Mouse (Mus musculus) MEL-GATA-1-ER (cell line): Measurements from ENCODE around the gene Rsad2.
A peak's percentile ranks its signal among the peaks of the same experiment; 100 is the strongest.
"Not testable (repeated sequence)": the region's sequence is repeated elsewhere in the genome, so short reads cannot be mapped to it uniquely, and the experiment has no call there.

Experiments
- DNase-seq: peaks from one replicate; pipeline ENCODE4 v3.0.0-alpha.2; 2012; ENCODE audit warnings: low read depth; ENCODE audit errors: extremely low read depth

Rsad2 gene

DNA sequence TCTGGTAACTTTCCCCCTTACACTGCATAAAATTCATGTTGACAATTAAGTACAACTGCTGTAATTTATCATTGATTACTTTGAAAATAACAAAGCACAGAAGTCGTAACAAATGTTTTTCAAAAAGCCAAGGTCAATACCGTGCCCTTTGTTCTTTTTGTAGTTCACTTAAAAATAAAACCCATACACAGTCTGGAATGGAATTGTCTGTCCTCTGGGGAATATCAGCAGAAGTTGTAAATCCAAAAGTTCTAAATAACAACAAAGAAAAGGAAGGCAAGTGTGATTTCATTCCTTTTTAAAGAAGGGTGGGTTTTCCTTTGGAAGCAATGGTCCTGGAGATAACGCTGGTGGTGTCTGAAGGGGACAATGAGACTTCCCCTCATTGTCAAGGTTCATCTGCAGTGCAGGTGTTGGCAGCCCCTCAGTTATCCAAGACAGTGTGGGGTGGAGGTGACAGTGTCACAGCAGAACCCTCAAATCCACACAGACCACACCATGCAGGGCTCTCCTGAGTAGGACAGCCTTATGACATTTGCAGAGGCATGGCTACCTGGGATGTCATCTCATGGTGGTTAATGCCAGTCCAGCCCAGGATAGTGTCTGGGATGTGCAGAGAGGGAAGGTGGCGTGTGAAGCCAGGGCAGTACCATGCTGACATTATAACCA is 9.7 kb downstream of the Rsad2 start:
- DNase-seq = no peak

DNA sequence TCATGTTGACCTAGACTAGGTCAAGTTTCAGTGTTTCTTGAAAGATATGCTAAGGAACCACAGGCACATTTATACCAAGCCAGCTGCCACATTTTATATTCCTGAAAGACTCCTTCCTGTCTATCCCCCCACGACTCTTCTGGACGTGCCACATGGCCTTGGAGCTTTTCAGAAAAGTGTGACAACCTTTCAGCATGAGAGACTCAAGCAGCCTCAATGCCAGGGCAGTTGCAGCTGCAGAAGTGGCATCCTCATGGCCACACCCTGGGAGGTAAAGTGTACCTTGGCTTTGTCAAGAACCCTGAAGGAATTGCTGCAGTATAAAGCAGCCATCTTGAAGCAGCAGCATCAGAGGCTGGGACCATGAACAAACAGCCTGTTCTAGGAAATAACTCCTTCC is 11.7 kb downstream of the Rsad2 start:
- DNase-seq = no peak

DNA sequence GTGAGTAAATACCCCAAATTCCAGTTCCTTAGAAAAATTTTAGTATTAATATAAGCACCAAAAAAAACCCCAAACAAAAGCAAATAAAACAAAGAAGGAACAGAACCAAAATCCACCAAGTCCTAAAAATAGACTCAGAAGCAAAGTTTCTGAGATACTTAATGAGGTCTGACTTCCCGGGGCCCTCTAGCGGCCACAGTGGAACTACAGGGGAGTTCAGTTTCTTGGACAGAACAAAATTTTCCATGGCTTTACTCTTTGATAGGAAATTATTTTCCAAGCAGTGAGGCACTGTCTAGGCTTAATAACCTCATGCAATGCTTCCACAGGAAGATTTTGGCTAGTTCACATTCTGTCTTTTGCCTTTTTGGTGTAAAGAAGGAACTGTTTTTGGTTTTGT is 12.2 kb downstream of the Rsad2 start:
- no peak for DNase-seq

DNA sequence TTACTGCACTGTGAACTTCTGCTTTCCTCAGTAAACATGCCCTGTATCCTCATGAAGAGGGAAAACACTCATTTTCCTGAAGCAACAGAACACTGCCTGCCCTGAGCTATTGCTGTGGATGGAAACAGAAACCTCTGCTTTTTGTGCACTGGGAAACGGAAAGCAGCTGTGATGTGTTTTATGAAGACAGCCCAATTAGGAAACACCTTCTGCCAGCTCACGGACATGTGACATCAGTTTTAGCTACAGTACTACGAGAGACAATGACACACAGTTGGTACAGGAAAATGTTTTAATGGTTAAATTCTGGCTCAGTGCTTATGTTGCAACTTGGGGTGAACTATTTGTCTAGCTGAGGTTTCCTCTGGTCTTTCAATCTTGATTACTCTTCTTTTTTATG is 16.9 kb downstream of the Rsad2 start:
- no peak for DNase-seq

DNA sequence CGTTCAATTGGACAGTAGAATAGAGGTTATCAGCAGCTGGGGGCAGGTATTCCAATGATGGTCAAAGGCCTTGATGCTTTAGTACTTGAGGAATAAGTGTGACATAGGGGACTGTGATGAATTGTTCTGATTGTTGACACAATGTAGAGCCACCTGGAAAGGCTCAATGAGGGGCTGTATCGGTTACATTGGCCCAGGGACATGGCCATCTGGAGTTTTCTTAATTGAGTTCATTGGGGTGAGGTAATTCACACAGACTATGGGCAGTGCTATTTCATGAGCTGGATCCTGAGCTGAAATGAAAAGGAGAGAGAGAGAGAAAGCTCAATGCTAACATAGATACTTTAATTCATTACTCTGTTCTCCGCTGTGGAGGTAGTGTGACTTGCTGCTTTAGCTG is 18.3 kb downstream of the Rsad2 start:
- no peak for DNase-seq

DNA sequence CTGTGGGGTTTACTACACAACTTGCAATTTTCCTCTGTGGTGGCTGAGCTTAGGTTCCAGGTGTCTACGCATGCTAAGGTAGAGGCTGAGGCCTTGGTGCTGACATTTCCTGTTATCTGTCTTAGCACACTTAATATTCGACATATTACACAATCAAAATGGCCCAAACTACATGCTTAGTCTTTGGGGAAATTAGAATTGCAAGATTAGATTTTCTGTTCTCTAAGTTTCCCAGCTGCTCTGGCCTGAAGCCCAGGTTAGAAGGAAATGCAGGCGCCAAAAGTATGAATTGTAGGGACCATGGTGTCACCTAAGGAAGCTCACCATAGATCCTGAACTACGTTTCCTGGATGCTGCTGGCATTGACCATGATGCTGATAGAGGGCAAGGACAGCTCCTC is 19.9 kb downstream of the Rsad2 start:
- DNase-seq = no peak

DNA sequence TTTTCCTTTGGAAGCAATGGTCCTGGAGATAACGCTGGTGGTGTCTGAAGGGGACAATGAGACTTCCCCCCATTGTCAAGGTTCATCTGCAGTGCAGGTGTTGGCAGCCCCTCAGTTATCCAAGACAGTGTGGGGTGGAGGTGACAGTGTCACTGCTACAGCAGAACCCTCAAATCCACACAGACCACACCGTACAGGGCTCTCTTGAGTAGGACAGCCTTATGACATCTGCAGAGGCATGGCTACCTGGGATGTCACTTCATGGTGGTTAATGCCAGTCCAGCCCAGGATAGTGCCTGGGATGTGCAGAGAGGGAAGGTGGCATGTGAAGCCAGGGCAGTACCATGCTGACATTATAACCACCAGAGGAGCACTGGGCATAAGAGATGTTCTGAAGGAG is 27.5 kb downstream of the Rsad2 start:
- DNase-seq = not testable (repeated sequence)

DNA sequence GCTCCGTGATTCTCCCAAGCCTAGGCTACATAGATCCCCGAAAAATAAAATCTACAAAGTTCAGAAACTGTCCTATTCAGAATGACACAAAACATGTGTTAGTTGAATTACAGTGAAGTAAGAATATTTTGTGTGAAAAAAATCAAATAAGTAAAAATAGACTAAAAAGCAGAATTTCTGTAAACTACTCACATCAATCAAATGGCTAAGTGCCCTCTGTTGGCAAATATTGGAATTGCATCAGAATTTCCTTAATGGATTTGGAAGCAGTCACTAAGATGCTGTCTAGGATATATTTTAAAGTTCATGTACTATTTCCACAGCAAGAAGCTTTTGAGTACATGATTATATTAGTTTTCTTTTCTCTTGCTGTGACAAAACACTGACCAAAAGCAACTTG is 31.4 kb downstream of the Rsad2 start:
- DNase-seq = peak; percentile 7

DNA sequence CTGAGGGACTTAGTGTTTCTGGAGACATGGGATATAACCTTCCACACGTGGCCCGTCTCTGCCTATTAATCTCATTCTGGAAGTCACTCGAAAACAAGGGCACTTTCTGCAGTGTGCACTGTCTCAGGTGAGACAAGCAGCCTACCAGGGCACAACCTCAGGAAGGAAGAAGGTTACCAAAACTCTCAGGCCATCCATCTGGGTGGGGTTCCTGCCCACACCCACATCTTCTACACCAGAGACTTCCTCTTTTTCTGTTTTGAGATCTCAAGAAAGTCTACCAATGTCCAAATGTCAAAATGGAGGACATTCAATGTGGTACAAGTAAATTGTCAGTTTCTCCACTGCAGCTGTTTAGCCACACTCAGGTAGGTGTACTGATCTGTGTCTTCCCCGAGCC is 37.9 kb downstream of the Rsad2 start:
- peak; percentile 0 for DNase-seq

DNA sequence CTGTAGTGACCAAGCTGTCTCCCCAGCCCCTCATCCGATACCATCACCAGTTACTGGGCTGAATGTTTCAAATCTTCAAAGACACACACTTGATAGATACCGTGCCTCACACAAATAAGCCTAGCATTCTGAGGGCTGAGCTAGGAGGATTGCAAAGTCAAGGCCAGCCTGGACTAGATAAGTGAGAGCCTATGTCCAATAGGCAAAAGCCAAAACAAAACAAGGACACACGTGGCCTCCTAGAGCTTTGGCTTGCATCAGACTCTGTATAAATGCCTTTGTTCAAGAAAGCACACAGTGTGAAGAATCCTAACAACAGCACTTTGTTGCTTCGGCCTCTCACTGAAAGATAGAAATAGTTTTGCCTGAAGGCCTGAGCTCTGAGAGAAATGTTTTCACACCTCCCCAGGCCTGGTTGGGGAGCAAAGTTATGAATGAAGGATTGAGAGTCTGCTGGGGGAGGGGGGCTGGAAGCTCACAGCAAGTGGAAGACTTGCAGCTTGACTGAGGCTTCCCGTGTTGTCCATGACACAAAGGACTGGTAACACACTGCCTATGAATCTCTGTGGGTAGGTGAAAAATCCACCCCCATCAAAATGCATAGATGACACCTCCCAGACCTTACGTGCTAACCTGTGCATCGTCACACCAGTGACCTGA is 39.5 kb downstream of the Rsad2 start:
- no peak for DNase-seq

DNA sequence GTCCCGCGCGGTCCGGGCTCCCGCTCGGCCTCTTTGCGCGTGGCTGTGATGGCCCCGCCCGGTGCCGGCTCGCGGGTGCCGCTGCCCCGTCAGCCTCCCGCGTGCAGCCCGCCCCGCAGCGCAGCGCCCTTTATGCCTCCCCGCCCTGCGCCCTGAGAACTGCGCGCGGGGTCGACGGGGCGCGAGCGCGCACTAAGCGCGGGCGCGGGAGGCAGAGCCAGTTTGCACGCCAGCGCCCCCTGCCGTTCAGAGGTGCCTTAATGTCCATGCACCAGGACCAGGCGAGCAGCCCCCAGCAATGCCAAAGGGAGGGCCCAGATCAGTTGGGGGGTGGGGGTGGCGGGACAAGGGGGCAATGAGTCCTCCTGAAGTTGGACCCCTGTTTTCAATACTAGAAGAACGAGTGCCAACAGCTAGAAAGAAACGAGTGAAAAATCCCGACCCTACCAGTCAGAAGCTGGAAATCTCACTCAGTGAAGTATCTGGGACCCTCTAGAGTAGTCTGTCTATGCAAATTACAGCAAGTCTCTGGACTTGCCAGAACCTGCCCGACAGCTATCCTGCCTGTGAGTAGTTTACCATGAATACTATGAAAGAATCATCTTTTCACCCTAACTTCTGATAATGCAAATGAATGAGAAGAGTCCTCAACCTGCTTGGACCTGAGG is 41.0 kb downstream of the Rsad2 start, which contains the start of gene Rnf144a:
Gene Rnf144a, minus strand, starts transcription at position 151 of the 668 bp plus-strand sequence.
- DNase-seq = no peak

DNA sequence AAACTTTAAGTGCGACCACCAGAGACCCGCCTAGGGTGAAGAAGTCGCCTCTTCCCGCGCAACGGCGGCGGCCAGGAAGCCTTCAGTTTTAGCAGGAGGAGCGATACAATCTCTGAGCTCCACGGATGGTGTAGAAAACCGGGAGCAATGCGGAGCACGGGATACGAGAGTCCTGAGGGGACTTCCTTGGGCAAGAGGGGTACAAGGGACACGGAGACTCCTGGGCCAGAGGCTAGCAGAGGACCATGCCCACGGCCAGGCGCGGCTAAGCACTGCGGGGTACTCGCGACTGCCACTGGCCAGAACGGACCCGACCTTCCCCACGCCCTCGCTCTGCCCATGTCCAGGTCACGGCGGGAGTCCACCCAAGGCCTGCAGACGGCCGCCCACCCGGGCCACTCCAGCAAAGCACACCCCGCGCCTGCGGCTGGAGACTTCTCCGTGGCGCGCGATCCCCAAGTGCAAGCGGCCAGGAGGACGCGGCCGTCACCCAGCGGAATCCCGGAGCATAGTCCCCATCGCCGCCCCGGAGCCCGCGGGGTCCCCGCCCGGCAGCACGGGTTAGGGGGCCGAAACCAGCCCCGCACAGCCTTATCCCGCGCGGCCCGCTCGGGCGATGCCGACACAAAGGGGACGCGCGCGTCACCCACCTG is 41.7 kb downstream of the Rsad2 start:
- DNase-seq = no peak

DNA sequence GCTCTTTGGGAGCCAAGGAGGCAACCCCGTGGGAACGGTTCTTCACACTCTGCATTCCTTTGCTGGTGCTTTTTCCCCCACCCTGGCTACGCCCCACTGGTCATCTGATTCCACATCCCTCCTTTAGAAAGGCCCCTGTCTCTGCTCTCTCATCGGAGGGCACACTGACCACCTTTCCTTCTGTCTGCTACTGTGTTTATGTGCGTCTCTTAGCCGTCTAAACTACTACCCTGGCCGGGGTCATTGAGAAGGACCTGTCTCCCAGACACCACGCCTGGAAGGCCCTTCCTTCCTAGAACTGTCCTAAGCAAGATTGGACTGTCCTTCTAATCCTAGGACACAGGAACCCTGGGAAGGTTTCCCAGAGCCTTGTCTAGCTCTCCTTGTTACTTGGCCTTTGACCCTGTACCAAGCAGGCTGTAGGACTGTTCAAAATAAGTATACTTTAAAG is 42.3 kb downstream of the Rsad2 start:
- no peak for DNase-seq

DNA sequence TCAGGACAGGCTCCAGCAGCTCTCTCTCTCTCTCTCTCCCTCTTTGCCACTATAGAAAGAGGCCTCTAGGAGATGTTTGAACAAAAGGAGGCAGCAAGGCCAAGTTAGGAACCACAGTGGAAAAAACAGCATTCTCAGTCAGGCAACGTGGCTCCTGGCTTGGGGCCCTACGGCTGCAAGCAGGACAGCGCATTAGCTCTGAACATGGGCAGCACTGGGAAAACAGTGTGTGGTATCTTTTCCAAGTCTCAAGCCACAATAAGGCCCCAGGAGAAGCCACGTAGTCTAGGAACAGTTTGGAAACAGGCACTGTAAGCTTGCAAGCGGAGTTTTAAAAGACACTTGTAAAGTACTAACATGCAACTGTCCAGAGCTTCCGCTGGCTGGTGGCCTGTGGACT is 43.5 kb downstream of the Rsad2 start:
- DNase-seq = no peak

DNA sequence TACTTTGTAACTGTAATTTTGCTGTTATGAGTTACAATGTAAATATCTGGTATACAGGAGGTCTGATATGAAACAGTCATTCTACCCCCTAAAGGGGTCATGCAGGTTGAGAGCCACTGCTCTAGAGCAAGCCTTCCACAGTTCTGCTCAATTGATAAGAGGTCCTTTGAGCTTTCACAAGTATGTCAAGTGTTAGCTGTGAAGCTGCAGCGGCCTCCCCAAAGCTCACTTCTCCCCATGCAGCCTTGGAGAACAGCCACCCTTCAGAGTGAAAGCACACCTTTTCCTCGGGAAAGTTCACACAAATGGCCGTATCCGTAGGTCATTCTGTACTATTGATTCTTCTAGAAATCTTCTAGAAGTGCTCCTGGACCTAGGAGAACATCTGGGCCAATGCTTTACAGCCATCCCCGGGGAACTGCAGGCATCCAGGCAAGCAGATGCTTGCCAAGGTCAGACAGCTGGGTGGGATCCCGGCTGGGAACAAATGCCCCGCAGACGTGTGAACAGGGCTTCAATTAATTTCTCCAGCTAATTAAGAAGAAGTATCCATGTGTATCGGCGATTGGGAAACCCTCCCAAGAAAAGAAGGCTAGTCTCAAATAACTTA is 44.3 kb downstream of the Rsad2 start:
- no peak for DNase-seq

DNA sequence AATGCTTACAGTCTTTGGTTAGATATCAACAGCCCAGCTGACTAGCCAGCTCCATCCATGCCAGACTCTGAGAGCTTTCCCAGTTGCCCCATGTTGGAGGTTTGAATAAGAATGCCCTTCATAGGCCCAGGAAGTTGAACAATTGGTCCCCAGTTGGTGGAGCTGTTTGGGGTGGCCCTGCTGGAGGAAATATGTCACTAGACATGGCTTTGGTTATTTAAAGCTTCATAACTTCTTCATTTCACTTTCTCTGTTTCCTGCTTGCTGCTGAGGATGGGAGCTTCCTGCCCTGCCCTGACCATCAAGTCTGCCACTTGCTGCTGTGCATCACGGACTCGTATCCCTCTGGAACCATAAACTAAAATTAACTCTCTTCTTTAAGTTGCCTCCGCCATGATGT is 45.8 kb downstream of the Rsad2 start:
- no peak for DNase-seq

DNA sequence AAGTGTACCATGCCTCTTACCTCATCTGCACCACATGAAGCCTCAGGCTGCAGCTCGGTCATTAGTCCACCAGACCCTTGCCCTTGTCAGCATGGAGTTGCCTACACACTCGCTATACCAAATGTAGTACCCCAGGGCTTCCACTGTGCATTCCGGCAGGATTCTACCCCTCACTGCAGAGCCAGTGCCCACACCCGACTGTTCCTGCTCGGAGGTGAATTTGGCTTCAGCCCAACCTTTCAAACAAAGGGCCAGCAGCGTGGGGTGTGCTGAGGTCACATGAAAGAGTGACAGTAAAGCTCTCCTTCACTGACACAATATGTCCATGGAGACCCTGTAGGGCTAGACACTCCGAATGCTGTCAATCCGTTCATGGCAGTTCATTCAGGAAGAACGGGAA is 47.5 kb downstream of the Rsad2 start:
- DNase-seq = no peak

DNA sequence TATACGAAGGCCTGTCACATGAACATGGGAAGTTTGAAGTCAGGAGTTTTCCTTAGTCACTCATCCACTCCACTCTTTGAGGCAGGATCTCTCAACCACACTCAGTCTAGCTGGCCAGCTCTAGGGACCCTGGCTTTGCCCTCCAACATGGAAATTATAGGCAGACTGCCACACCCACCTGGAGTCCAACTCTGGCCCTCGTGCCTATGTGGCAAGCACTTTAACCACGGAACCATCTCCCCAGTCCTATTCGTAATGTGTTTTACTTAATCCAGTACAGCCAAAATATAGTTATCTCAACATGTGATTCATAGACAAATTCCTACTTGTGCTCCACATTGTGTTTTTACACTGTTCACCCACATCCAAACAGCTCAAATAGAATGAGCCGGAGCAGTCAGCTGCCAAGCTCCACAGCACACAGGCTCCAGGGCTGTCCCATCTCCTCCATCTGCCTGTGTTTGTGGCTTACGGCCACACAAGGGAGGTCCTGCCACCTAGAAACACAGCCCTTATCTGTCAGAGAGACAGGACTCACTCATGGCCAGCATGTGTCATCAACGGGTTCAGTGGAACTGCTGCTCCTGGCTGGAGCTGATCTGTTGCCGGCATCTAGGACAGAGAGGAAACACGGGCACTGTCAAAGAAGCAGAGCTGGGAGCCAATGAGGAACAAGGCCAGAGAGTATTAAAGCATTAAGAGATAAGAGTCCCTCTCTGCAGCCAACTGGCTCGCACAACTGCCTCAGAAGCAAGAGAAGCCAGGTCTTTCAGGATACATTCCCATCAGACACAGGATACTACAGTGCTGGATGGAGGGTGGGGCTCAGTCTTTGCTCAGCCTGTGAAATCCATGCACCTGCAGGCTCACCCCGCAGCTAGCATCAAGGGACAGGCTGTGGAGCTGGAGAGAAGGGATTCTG is 51.2 kb downstream of the Rsad2 start:
- no peak for DNase-seq

DNA sequence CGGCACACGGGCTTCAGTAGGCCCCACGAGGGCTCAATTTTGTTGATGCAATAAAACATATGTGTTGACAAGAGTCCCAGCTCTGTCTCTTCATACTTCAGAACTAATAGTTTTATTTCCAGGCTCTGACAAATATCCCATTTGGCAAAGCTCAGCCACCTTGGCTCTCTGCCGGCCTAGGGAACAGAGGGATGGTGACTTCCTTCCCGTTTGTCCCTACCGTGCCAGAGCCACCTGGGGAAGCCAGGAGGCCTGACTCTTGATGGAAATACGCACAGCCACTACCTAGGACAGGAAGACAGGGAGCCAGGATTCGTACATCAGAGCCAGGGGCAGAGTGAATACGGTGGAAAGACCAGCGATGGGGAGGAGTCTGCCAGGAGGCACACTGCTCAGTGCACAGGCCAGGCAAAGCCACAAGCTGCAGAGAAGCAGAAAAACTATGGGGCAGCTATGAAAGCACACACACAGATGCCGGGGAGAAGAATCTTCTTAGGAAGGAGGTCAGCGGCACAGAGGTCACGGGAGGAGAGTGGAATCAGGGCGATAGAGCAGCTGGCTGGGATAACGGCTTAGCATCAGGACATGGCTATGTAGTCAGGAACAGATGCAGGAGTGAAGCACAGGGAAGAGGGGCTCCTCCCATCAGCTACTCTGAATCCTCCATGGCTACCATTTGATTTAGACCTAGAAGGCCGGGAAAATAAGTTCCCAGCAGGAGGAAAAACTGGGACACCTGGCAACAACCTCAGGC is 52.7 kb downstream of the Rsad2 start:
- DNase-seq = no peak
